Mouse (Mus musculus) gastrocnemius, adult 2 months (tissue): ENCODE measurements around the gene Lrrc9. TPM values are rescaled to one million over a fixed set of nuclear protein-coding genes. Genes with fewer than 3 reads are reported as not detected.

Source experiments
- DNase-seq: peaks from one replicate; pipeline ENCODE4 v3.0.0; 2022
- H3K27ac ChIP-seq: fragments of 200-600 bp; 2 replicates; pipeline ENCODE4 v1.8.1; 2022; ENCODE audit warnings: mild to moderate bottlenecking
- H3K4me3 ChIP-seq: fragments of 200-600 bp; 2 replicates; pipeline ENCODE4 v1.8.1; 2022; ENCODE audit warnings: mild to moderate bottlenecking, moderate library complexity
- CTCF ChIP-seq: fragments of 200-600 bp; IDR thresholded peaks from 2 replicates; pipeline ENCODE4 v1.8.1; 2022; ENCODE audit warnings: antibody characterized with exemption, mild to moderate bottlenecking, moderate library complexity
- intact Hi-C: fragments of 180-260 bp; cut with DNase I; formaldehyde crosslinking; loops from one replicate; pipeline ENCODE4 v1.15.1; 2025
- microRNA-seq: library from miRNA; unstranded; fragments of <30 nt; microRNA quantifications from one replicate; pipeline ENCODE4 v1.2.0, GENCODE M21; 2021
- total RNA-seq, 2 experiments: library from RNA; stranded (reverse); gene quantifications; 2 replicates each; pipeline ENCODE4 v1.2.3; 2021

Lrrc9 gene
- total RNA-seq, 2 experiments from 2014 or later = 0.10 TPM; not detected in 1

- peak within 1 kb of the TSS; percentile 88 for H3K27ac ChIP-seq
These were observed 94.4 kb downstream of the Lrrc9 start, which contains the start of gene Pcnx4 for GRCm38 (mm10) chr12:72536021-72536597. Gene Pcnx4 (plus strand): TSS chr12:72536383.

DNA sequence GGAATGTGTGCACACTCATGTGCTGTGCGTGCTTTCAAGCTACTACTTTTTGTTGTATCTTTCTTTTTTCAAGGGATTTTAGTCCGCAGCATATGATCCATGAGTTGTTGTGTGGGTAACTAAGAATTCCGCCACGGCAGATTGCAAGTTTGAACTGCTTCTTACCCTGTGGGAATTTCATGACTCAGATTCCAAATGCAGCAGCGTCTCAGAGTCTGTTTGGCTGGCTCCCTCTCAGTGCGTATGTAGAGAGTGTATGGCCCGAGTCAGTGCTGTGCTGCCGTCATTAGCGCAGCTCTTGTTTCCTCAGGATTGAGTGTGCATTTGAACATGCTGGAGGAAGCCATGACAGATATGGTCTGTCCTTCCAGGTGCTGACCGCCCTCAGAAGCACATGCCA is 96.9 kb downstream of the Lrrc9 start:
- no peak for DNase-seq
- no peak overlapping the region for H3K4me3 ChIP-seq
- intact Hi-C loops = loop anchor here (5.0 kb wide), 2 partner anchors 124 to 224 kb away; partner anchors contain the start of gene Dhrs7
- no peak for TF ChIP-seq CTCF
- peak overlapping the region; percentile 43; the same call in 1 of the 2 replicates for H3K27ac ChIP-seq

More at GRCm38 (mm10) chr12:72536021-72536597, 94.4 kb downstream of the Lrrc9 start, which contains the start of gene Pcnx4:
- intact Hi-C loops = loop anchor here (5.0 kb wide), 2 partner anchors 126 to 226 kb away; partner anchors contain the start of gene Dhrs7
- no peak; the same call in 1 of the 2 replicates for TF ChIP-seq CTCF
- peak; percentile 98 for DNase-seq
- peak within 1 kb of the TSS; percentile 87 for H3K4me3 ChIP-seq

DNA sequence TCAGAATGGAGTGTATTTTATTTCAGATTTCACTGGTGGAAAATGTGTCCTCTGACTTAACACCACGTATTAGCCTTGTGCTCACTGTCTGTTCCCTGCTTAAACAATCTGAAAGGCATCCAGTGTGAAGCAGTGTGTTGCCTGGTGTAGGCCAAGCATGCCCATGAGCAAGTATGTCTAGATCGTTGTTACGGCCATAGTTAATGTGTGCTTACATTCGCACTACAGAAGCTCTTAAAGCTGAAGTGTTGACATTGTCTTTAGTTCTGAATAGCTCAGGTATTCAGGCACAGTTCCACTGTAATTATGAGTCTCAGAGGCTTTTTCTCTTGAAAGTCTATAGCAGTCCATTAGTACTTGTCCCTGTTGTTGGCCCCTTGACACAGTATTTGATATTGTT is 112.7 kb downstream of the Lrrc9 start:
- Histone ChIP-seq H3K27ac (no peak overlapping the region), H3K4me3 (no peak overlapping the region)
- intact Hi-C loops = no loop called here
- DNase-seq = no peak
- TF ChIP-seq CTCF = no peak

DNA sequence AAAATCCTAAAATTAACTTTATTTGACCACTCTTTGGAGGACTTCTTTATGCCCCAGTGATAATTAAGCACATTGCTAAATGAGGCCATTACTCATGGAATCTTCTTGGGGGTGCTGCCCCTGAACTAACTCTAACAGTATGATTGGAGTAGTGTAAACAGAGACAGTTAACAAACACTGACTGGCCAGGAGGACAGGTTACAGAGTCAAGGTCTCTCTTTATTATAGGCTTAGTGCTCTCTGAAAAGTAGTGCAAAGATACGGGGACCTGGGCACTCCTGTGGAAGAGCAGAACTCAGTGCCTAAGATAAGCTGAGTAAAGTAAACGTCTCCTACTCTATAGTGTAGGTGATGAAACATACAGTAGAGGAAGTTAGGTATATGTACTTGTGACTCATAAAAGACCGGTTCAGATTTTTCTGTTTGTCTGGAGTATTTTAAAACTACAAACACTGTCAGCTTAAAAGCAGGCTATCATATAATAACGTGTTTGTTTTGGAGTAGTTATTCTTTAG is 122.7 kb downstream of the Lrrc9 start:
- TF ChIP-seq CTCF = no peak
- intact Hi-C loops = no loop called here
- no peak overlapping the region for H3K27ac ChIP-seq
- no peak for DNase-seq
- no peak overlapping the region for H3K4me3 ChIP-seq

Small RNA genes within 50 kb of the gene (microRNA-seq; reads per million reads assigned to microRNA genes)
- gene Gm44392 = not detected

Other genes with a start within 250 kb of the Lrrc9 start
- gene Rtn1, start 32.8 kb upstream of the Lrrc9 start, total RNA-seq = 1 to 10 TPM; 1.3 to 2.3 TPM
- gene Pcnx4, start 94.5 kb downstream of the Lrrc9 start, total RNA-seq = 1 to 10 TPM; 2.2 to 2.7 TPM
- not detected for gene Gm4756, start 207.8 kb downstream of the Lrrc9 start, total RNA-seq
- 10 to 100 TPM; 11.7 to 22.5 TPM for gene Dhrs7, start 223.0 kb downstream of the Lrrc9 start, total RNA-seq